Mouse (Mus musculus) cerebellum, adult 2 months (tissue): ENCODE results near the gene Olfr1279.

Experiments
- CTCF ChIP-seq: fragments of 200-500 bp; IDR thresholded peaks from 2 replicates; pipeline ENCODE4 v1.5.1; 2011; ENCODE audit warnings: low read depth, mild to moderate bottlenecking, control low read depth, low read length, moderate library complexity, borderline replicate concordance; ENCODE audit not compliant: insufficient read depth
- POLR2A ChIP-seq: fragments of 200-500 bp; IDR thresholded peaks from 2 replicates; pipeline ENCODE4 v1.6.1; 2011; ENCODE audit warnings: low read length, control low read depth, borderline replicate concordance; ENCODE audit not compliant: insufficient read depth

DNA sequence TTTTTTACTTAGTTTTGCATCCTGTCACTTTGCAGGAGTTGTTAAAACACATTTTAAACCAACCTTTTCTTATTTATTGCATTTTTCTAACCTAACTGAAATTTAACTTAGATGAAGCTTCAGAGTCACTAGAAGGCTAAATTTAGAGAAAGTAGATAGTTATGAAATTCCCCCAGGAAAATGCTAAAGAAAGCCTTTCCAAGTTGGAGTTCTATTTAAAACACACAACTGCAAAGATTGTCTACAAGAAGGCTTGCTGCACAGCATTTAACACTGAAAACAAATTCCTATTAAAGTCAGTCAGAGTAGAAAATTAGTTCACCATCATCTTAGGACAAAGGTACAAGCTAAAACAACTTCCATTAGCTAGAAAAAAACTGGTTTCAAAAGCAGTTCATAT lies at the start of gene Olfr1279:
- no peak for TF ChIP-seq CTCF
- TF ChIP-seq POLR2A: no peak
